ENCODE assay signal across 32 mouse cellular contexts in the genomic region with DNA sequence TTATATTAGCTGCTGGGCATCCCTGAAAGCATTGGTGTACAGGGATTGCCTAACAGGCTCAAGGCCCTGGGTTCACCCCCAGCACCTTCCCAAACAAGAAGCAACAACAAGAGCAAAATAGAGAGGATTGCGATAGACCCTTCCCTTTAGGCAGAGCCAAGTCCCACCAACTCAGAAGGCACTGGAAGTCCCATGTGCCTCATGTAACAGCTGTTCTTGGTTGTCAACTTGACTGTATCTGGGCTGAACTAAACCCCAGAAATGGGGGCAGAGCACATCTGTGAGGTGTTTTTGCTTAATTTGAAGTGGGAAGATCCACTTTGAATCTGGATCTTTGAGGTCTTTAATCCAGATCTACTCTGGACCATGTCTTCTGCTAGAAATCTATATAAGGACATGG. TPM values are rescaled to one million over a fixed set of nuclear protein-coding genes. Genes with fewer than 3 reads are reported as not detected.
"Had no signal": no experiment of that assay in that cellular context is flagged by ENCODE, and none has a peak within 500 bp of the region (broad histone marks: within the 10 kb centered on the region; RNA-seq: fewer than 3 reads in every experiment).

No protein-coding gene starts in this region.

- H3K27ac ChIP-seq: left cerebral cortex, adult 2 months; limb, embryonic 10.5 days; limb, embryonic 12.5 days; limb, embryonic 13.5 days; limb, embryonic 15.5 days; liver, embryonic 12.5 days; liver, embryonic 13.5 days; liver, embryonic 14.5 days; liver, embryonic 15.5 days; lung, embryonic 15.5 days; macrophage; midbrain, embryonic 10.5 days; midbrain, embryonic 12.5 days; midbrain, embryonic 15.5 days; neural tube, embryonic 12.5 days had no signal

- DNase-seq: left cerebral cortex, postnatal 4 days; liver; liver, embryonic 13.5 days; liver, postnatal 0 days; lung, adult 18-20 months; lung, adult 2 months; lung, embryonic 14.5 days; lung, postnatal 10 days; lung, postnatal 14 days; lung, postnatal 36 days; lung, postnatal 4 days; midbrain, embryonic 14.5 days had no signal

- H3K9ac ChIP-seq: limb, embryonic 12.5 days; limb, embryonic 13.5 days; limb, embryonic 15.5 days; liver, embryonic 12.5 days; liver, embryonic 13.5 days; liver, embryonic 14.5 days; liver, embryonic 15.5 days; liver, postnatal 0 days; lung, embryonic 14.5 days; lung, embryonic 15.5 days; midbrain, embryonic 12.5 days; midbrain, embryonic 15.5 days; neural tube, embryonic 12.5 days had no signal

- H3K9me3 ChIP-seq: limb, embryonic 10.5 days; limb, embryonic 12.5 days; limb, embryonic 13.5 days; limb, embryonic 15.5 days; liver, embryonic 12.5 days; liver, embryonic 13.5 days; liver, embryonic 15.5 days; lung, embryonic 15.5 days; midbrain, embryonic 10.5 days; midbrain, embryonic 12.5 days; midbrain, embryonic 15.5 days; neural tube, embryonic 12.5 days had no signal

- H3K27me3 ChIP-seq: limb, embryonic 12.5 days; limb, embryonic 13.5 days; limb, embryonic 15.5 days; liver, embryonic 12.5 days; liver, embryonic 13.5 days; liver, embryonic 15.5 days; lung, embryonic 15.5 days; midbrain, embryonic 12.5 days; midbrain, embryonic 15.5 days; neural tube, embryonic 12.5 days had no signal

- H3K4me1 ChIP-seq: limb, embryonic 10.5 days; limb, embryonic 13.5 days; liver, embryonic 12.5 days; liver, embryonic 13.5 days; liver, embryonic 15.5 days; lung, embryonic 15.5 days; megakaryocyte, embryonic 14.5 days; midbrain, embryonic 10.5 days; midbrain, embryonic 12.5 days; midbrain, embryonic 15.5 days; neural tube, embryonic 12.5 days had no signal

- H3K4me2 ChIP-seq: limb, embryonic 12.5 days; limb, embryonic 13.5 days; limb, embryonic 15.5 days; liver, embryonic 11.5 days; liver, embryonic 12.5 days; liver, embryonic 13.5 days; liver, embryonic 15.5 days; lung, embryonic 14.5 days; lung, embryonic 15.5 days; midbrain, embryonic 12.5 days; midbrain, embryonic 15.5 days; neural tube, embryonic 12.5 days had no signal

- ATAC-seq: liver, embryonic 12.5 days; liver, postnatal 0 days; lung, postnatal 0 days; midbrain, embryonic 15.5 days; midbrain, embryonic 16.5 days had no signal

- H3K4me3 ChIP-seq: left cerebral cortex, adult 2 months; limb, embryonic 10.5 days; limb, embryonic 12.5 days; limb, embryonic 13.5 days; limb, embryonic 15.5 days; liver, embryonic 12.5 days; liver, embryonic 13.5 days; liver, embryonic 15.5 days; lung, embryonic 15.5 days; megakaryocyte, embryonic 14.5 days; midbrain, embryonic 10.5 days; midbrain, embryonic 12.5 days; midbrain, embryonic 15.5 days; neural tube, embryonic 12.5 days had no signal

- H3K36me3 ChIP-seq: limb, embryonic 10.5 days; limb, embryonic 12.5 days; limb, embryonic 13.5 days; limb, embryonic 15.5 days; liver, embryonic 12.5 days; liver, embryonic 13.5 days; liver, embryonic 15.5 days; lung, embryonic 15.5 days; midbrain, embryonic 10.5 days; midbrain, embryonic 12.5 days; midbrain, embryonic 15.5 days; neural tube, embryonic 12.5 days had no signal

RNA-seq across cellular contexts. Expression of a gene that starts 32.0 kb away (rescaled TPM):
- total RNA-seq: megakaryocyte-erythroid progenitor cell, adult 5-6 weeks; monocyte, adult 5-6 weeks had no signal
- polyA plus RNA-seq: macrophage had no signal
